Mouse (Mus musculus) MEL (cell line): Measurements from ENCODE around the gene Aldh16a1.
A peak's percentile ranks its signal among the peaks of the same experiment; 100 is the strongest.

Experiments
- BHLHE40 ChIP-seq: IDR thresholded peaks from 2 replicates; pipeline ENCODE4 v1.6.1; 2012; ENCODE audit warnings: low read depth, mild to moderate bottlenecking, inconsistent platforms, low read length, improper control_type of control experiment, borderline replicate concordance
- CHD1 ChIP-seq: IDR thresholded peaks from 2 replicates; pipeline ENCODE4 v1.6.1; 2012; ENCODE audit warnings: low read depth, mild to moderate bottlenecking, inconsistent platforms, low read length, improper control_type of control experiment
- CHD2 ChIP-seq: IDR thresholded peaks from 2 replicates; pipeline ENCODE4 v1.6.1; 2011; ENCODE audit warnings: low read length, improper control_type of control experiment
- CTCF ChIP-seq, 3 experiments: IDR thresholded peaks in 2 of 3; conservative IDR thresholded peaks in 1 of 3; 2 replicates each; pipeline ENCODE4 v1.5.1; 2011 to 2012; ENCODE audit warnings: low read length in 3 of 3, low read depth in 2 of 3, mild to moderate bottlenecking in 2 of 3, improper control_type of control experiment in 1 of 3, inconsistent platforms in 1 of 3, mixed read lengths in 1 of 3, moderate library complexity in 1 of 3; ENCODE audit not compliant: control insufficient read depth in 1 of 3, insufficient read depth in 1 of 3, poor library complexity in 1 of 3, severe bottlenecking in 1 of 3
- ELF1 ChIP-seq: IDR thresholded peaks from 2 replicates; pipeline ENCODE4 v1.6.1; 2014; ENCODE audit warnings: low read depth, mild to moderate bottlenecking, inconsistent platforms, low read length, improper control_type of control experiment, moderate library complexity
- GATA1 ChIP-seq: IDR thresholded peaks from 2 replicates; pipeline ENCODE4 v1.6.1; 2011; ENCODE audit warnings: low read depth, low read length, improper control_type of control experiment
- MAFK ChIP-seq: IDR thresholded peaks from 2 replicates; pipeline ENCODE4 v1.6.1; 2011; ENCODE audit warnings: low read depth, mild to moderate bottlenecking, low read length, improper control_type of control experiment, borderline replicate concordance
- MAZ ChIP-seq: IDR thresholded peaks from 2 replicates; pipeline ENCODE4 v1.6.1; 2012; ENCODE audit warnings: low read depth, mild to moderate bottlenecking, inconsistent platforms, low read length, improper control_type of control experiment
- NELFE ChIP-seq: IDR thresholded peaks from 2 replicates; pipeline ENCODE4 v1.6.1; 2011; ENCODE audit warnings: low read depth, low read length, improper control_type of control experiment
- POLR2A ChIP-seq, 2 experiments: IDR thresholded peaks; 2 replicates each; pipeline ENCODE4 v1.6.1; 2011 to 2012; ENCODE audit warnings: low read length in 2 of 2, mild to moderate bottlenecking in 2 of 2, control low read depth in 1 of 2, improper control_type of control experiment in 1 of 2, low read depth in 1 of 2, moderate library complexity in 1 of 2; ENCODE audit not compliant: control insufficient read depth in 1 of 2, insufficient read depth in 1 of 2, poor library complexity in 1 of 2
- RCOR1 ChIP-seq: IDR thresholded peaks from 2 replicates; pipeline ENCODE4 v1.6.1; 2012; ENCODE audit warnings: low read depth, mild to moderate bottlenecking, inconsistent platforms, low read length, improper control_type of control experiment
- TBP ChIP-seq: IDR thresholded peaks from 2 replicates; pipeline ENCODE4 v1.8.0; 2011; ENCODE audit warnings: low read depth, low read length, improper control_type of control experiment

GRCm38 (mm10) chr7:45127700-45128224 is 26.6 kb downstream of the Aldh16a1 start:
- no peak for TF ChIP-seq CTCF (IDR thresholded peaks at IDR 0.05 in 2 of 3, conservative IDR thresholded peaks at IDR 0.05 in 1 of 3; ENCODE audit: control insufficient read depth in 1 of 3, insufficient read depth in 1 of 3, low read depth in 2 of 3, low read length in 3 of 3, poor library complexity in 1 of 3, severe bottlenecking in 1 of 3)
- TF ChIP-seq MAFK, result no peak
- no peak for TF ChIP-seq GATA1
- TF ChIP-seq RCOR1, result no peak
- no peak for TF ChIP-seq TBP
- peak; percentile 2 to 15; a peak in 1 of 4 replicates for TF ChIP-seq POLR2A (IDR thresholded peaks at IDR 0.05; ENCODE audit: control insufficient read depth in 1 of 2, insufficient read depth in 1 of 2, low read depth in 1 of 2, low read length in 2 of 2, poor library complexity in 1 of 2)
- no peak for TF ChIP-seq CHD1
- no peak for TF ChIP-seq MAZ
- TF ChIP-seq NELFE, result no peak
- TF ChIP-seq CHD2, result no peak
- no peak for TF ChIP-seq ELF1
- TF ChIP-seq BHLHE40, result no peak
